Mouse (Mus musculus): ENCODE results near the gene Ephb1. TPM values are rescaled to one million over a fixed set of nuclear protein-coding genes. Genes with fewer than 3 reads are reported as not detected.

Ephb1 gene
- total and polyA plus RNA-seq, 2 experiments = under 0.01 to 0.05 TPM

DNA sequence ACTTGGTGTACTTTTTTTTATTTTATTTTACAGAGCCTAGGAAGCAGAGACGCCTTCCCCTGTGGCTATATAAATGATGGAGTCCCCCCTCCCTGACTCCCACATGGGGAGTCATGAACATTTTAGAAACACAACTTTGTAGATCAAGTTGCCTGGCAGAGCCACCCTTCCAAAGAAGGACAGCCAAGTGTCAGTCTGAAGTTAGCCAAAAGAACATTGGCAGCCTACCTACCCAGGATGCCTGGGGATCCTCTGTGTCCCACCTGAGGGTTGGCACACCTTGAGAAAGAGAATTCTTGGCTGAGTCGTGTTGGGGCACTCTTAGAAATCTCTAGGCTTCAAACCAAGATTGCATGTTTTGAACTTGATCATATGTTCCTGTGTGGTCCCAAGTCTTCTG, 360.4 kb downstream of the Ephb1 start:
- Histone ChIP-seq H3K4me1 (ENCODE audit: control insufficient read depth, insufficient read depth, low read length) (no peaks in the 10 kb centered on the region), H3K27ac (replicated peaks; ENCODE audit: insufficient read depth, low read depth, low read length) (no peak overlapping the region), H3K79me2 (ENCODE audit: control insufficient read depth, insufficient read depth, low read length) (no peaks in the 10 kb centered on the region), H3K4me3 (ENCODE audit: insufficient read depth, low read depth, low read length) (no peak overlapping the region), H3K27me3 (ENCODE audit: control insufficient read depth, insufficient read depth, low read length) (no peaks in the 10 kb centered on the region), H3K9ac (ENCODE audit: low read depth, low read length) (no peak overlapping the region), H3K36me3 (ENCODE audit: control insufficient read depth, insufficient read depth, low read length) (no peaks in the 10 kb centered on the region)
- no peak for TF ChIP-seq CTCF (IDR thresholded peaks at IDR 0.05; ENCODE audit: low read depth, low read length)
- TF ChIP-seq POLR2A (IDR thresholded peaks at IDR 0.05; ENCODE audit: extremely low read depth, insufficient read depth, low read length) = no peak
- WGBS = 82% methylated on average over 2 of the region's 2 CpGs
- no peak for DNase-seq (ENCODE audit: extremely low read depth, low read depth, low spot score)

GRCm38 (mm10) chr9:101990836-101991235, 363.7 kb downstream of the Ephb1 start:
- H3K27ac ChIP-seq (replicated peaks; ENCODE audit: insufficient read depth, low read depth, low read length) = no peak overlapping the region
- H3K9ac ChIP-seq (ENCODE audit: low read depth, low read length) = no peak overlapping the region
- no peaks in the 10 kb centered on the region for H3K27me3 ChIP-seq (ENCODE audit: control insufficient read depth, insufficient read depth, low read length)
- no peak for DNase-seq (ENCODE audit: extremely low read depth, low read depth, low spot score)
- no peaks in the 10 kb centered on the region for H3K79me2 ChIP-seq (ENCODE audit: control insufficient read depth, insufficient read depth, low read length)
- no peaks in the 10 kb centered on the region for H3K36me3 ChIP-seq (ENCODE audit: control insufficient read depth, insufficient read depth, low read length)
- 79% methylated on average over 12 of the region's 12 CpGs for WGBS
- no peak for TF ChIP-seq POLR2A (IDR thresholded peaks at IDR 0.05; ENCODE audit: extremely low read depth, insufficient read depth, low read length)
- TF ChIP-seq CTCF (IDR thresholded peaks at IDR 0.05; ENCODE audit: low read depth, low read length) = no peak
- H3K4me3 ChIP-seq (ENCODE audit: insufficient read depth, low read depth, low read length) = no peak overlapping the region
- no peaks in the 10 kb centered on the region for H3K4me1 ChIP-seq (ENCODE audit: control insufficient read depth, insufficient read depth, low read length)

GRCm38 (mm10) chr9:101990032-101990431, 364.5 kb downstream of the Ephb1 start:
- Histone ChIP-seq H3K36me3 (ENCODE audit: control insufficient read depth, insufficient read depth, low read length) (no peaks in the 10 kb centered on the region), H3K4me3 (ENCODE audit: insufficient read depth, low read depth, low read length) (no peak overlapping the region), H3K79me2 (ENCODE audit: control insufficient read depth, insufficient read depth, low read length) (no peaks in the 10 kb centered on the region), H3K9ac (ENCODE audit: low read depth, low read length) (no peak overlapping the region), H3K27me3 (ENCODE audit: control insufficient read depth, insufficient read depth, low read length) (no peaks in the 10 kb centered on the region), H3K4me1 (ENCODE audit: control insufficient read depth, insufficient read depth, low read length) (no peaks in the 10 kb centered on the region), H3K27ac (replicated peaks; ENCODE audit: insufficient read depth, low read depth, low read length) (no peak overlapping the region)
- WGBS = 81% methylated on average over 6 of the region's 6 CpGs
- no peak for TF ChIP-seq POLR2A (IDR thresholded peaks at IDR 0.05; ENCODE audit: extremely low read depth, insufficient read depth, low read length)
- TF ChIP-seq CTCF (IDR thresholded peaks at IDR 0.05; ENCODE audit: low read depth, low read length) = no peak
- DNase-seq (ENCODE audit: extremely low read depth, low read depth, low spot score) = no peak

DNA sequence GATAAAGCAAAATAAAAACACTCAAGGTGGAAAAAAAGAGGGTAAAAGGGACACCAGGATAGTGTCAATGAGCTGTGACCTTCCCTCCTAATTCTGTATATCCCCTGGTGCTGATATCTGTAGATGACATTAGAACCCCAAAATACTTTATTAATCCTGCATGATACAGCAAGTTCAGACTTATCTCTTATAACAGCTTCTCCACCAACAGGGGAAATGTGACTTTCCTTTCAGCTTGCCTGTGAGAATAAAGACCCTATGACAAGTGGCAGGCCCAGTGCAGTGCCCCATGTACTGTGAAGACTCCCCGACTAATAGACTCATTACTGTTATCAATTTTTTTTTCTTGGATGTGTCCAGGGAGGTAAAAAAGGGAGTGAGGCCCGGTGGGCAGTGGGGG, 367.6 kb downstream of the Ephb1 start:
- no peak overlapping the region for H3K9ac ChIP-seq (ENCODE audit: low read depth, low read length)
- no peaks in the 10 kb centered on the region for H3K4me1 ChIP-seq (ENCODE audit: control insufficient read depth, insufficient read depth, low read length)
- 77% methylated on average over 2 of the region's 2 CpGs for WGBS
- H3K27me3 ChIP-seq (ENCODE audit: control insufficient read depth, insufficient read depth, low read length) = no peaks in the 10 kb centered on the region
- TF ChIP-seq CTCF (IDR thresholded peaks at IDR 0.05; ENCODE audit: low read depth, low read length) (no peak), POLR2A (IDR thresholded peaks at IDR 0.05; ENCODE audit: extremely low read depth, insufficient read depth, low read length) (no peak)
- H3K4me3 ChIP-seq (ENCODE audit: insufficient read depth, low read depth, low read length) = no peak overlapping the region
- H3K27ac ChIP-seq (replicated peaks; ENCODE audit: insufficient read depth, low read depth, low read length) = no peak overlapping the region
- H3K79me2 ChIP-seq (ENCODE audit: control insufficient read depth, insufficient read depth, low read length) = no peaks in the 10 kb centered on the region
- no peak for DNase-seq (ENCODE audit: extremely low read depth, low read depth, low spot score)
- H3K36me3 ChIP-seq (ENCODE audit: control insufficient read depth, insufficient read depth, low read length) = no peaks in the 10 kb centered on the region

- Histone ChIP-seq H3K4me1 (ENCODE audit: control insufficient read depth, insufficient read depth, low read length) (no peaks in the 10 kb centered on the region), H3K27ac (replicated peaks; ENCODE audit: insufficient read depth, low read depth, low read length) (no peak overlapping the region), H3K27me3 (ENCODE audit: control insufficient read depth, insufficient read depth, low read length) (no peaks in the 10 kb centered on the region), H3K4me3 (ENCODE audit: insufficient read depth, low read depth, low read length) (no peak overlapping the region), H3K79me2 (ENCODE audit: control insufficient read depth, insufficient read depth, low read length) (no peaks in the 10 kb centered on the region), H3K9ac (ENCODE audit: low read depth, low read length) (no peak overlapping the region), H3K36me3 (ENCODE audit: control insufficient read depth, insufficient read depth, low read length) (no peaks in the 10 kb centered on the region)
- no peak for DNase-seq (ENCODE audit: extremely low read depth, low read depth, low spot score)
- TF ChIP-seq POLR2A (IDR thresholded peaks at IDR 0.05; ENCODE audit: extremely low read depth, insufficient read depth, low read length) = no peak
- no peak for TF ChIP-seq CTCF (IDR thresholded peaks at IDR 0.05; ENCODE audit: low read depth, low read length)
- 87% methylated on average over 7 of the region's 7 CpGs for WGBS
These were observed 372.1 kb downstream of the Ephb1 start for GRCm38 (mm10) chr9:101982378-101982777.

GRCm38 (mm10) chr9:101981161-101981560, 373.3 kb downstream of the Ephb1 start:
- 89% methylated on average over 2 of the region's 2 CpGs for WGBS
- Histone ChIP-seq H3K27me3 (ENCODE audit: control insufficient read depth, insufficient read depth, low read length) (no peaks in the 10 kb centered on the region), H3K4me3 (ENCODE audit: insufficient read depth, low read depth, low read length) (no peak overlapping the region), H3K4me1 (ENCODE audit: control insufficient read depth, insufficient read depth, low read length) (no peaks in the 10 kb centered on the region), H3K9ac (ENCODE audit: low read depth, low read length) (no peak overlapping the region), H3K27ac (replicated peaks; ENCODE audit: insufficient read depth, low read depth, low read length) (no peak overlapping the region), H3K79me2 (ENCODE audit: control insufficient read depth, insufficient read depth, low read length) (no peaks in the 10 kb centered on the region), H3K36me3 (ENCODE audit: control insufficient read depth, insufficient read depth, low read length) (no peaks in the 10 kb centered on the region)
- no peak for DNase-seq (ENCODE audit: extremely low read depth, low read depth, low spot score)
- TF ChIP-seq CTCF (IDR thresholded peaks at IDR 0.05; ENCODE audit: low read depth, low read length) = no peak
- TF ChIP-seq POLR2A (IDR thresholded peaks at IDR 0.05; ENCODE audit: extremely low read depth, insufficient read depth, low read length) = no peak
